Mouse (Mus musculus) heart, postnatal 14 days (tissue): ENCODE measurements around the gene Atp2a1. TPM values are rescaled to one million over a fixed set of nuclear protein-coding genes. Genes with fewer than 3 reads are reported as not detected.
A peak's percentile ranks its signal among the peaks of the same experiment; 100 is the strongest.

Source experiments
- DNase-seq, 2 experiments: peaks; one replicate each; pipeline ENCODE4 v3.0.0; 2021 to 2022
- intact Hi-C: fragments of 180-260 bp; cut with DNase I; formaldehyde crosslinking; loops from one replicate; pipeline ENCODE4 v1.15.1; 2025
- total RNA-seq, 2 experiments: library from RNA; stranded (reverse); gene quantifications; 2 replicates each; pipeline ENCODE4 v1.2.3; 2021

Atp2a1 gene
- total RNA-seq, 2 experiments from 2014 or later, result 0.48 to 0.49 TPM

- no peak for DNase-seq
- intact Hi-C loops, result loop anchor here (5.0 kb wide), 1 partner anchor 37 kb away; no protein-coding TSS in a partner anchor
Observed at GRCm38 (mm10) chr7:126474486-126474955, 11.6 kb upstream of the Atp2a1 start.

GRCm38 (mm10) chr7:126473470-126474086 is 10.7 kb upstream of the Atp2a1 start:
- DNase-seq, result no peak
- intact Hi-C loops, result loop anchor here (5.0 kb wide), 1 partner anchor 36 kb away; no protein-coding TSS in a partner anchor

- intact Hi-C loops, result loop anchor here (5.0 kb wide), 1 partner anchor 35 kb away; no protein-coding TSS in a partner anchor
- no peak for DNase-seq
Observed at GRCm38 (mm10) chr7:126472713-126473112, 9.8 kb upstream of the Atp2a1 start.

- no peak for DNase-seq
- intact Hi-C loops, result loop anchor here (5.0 kb wide), 1 partner anchor 35 kb away; no protein-coding TSS in a partner anchor
Observed at GRCm38 (mm10) chr7:126472306-126472705, 9.4 kb upstream of the Atp2a1 start.

- no peak for DNase-seq
- intact Hi-C loops, result loop anchor here (5.0 kb wide), 1 partner anchor 35 kb away; no protein-coding TSS in a partner anchor
Observed at GRCm38 (mm10) chr7:126471853-126472252, 8.9 kb upstream of the Atp2a1 start.

GRCm38 (mm10) chr7:126471361-126471760 is 8.5 kb upstream of the Atp2a1 start:
- no peak for DNase-seq
- intact Hi-C loops, result loop anchor here (5.0 kb wide), 1 partner anchor 34 kb away; no protein-coding TSS in a partner anchor

GRCm38 (mm10) chr7:126470077-126470476 is 7.2 kb upstream of the Atp2a1 start:
- DNase-seq, result no peak
- intact Hi-C loops, result loop anchor here (5.0 kb wide), 1 partner anchor 33 kb away; no protein-coding TSS in a partner anchor

- intact Hi-C loops, result loop anchor here (5.0 kb wide), 1 partner anchor 71 kb away; the partner anchor contains the start of gene Nfatc2ip
- DNase-seq, result no peak
Observed at GRCm38 (mm10) chr7:126467834-126468627, 5.1 kb upstream of the Atp2a1 start.

- intact Hi-C loops, result loop anchor here (5.0 kb wide), 1 partner anchor 70 kb away; the partner anchor contains the start of gene Nfatc2ip
Observed at GRCm38 (mm10) chr7:126467271-126467670, 4.4 kb upstream of the Atp2a1 start.

GRCm38 (mm10) chr7:126466707-126467106 is 3.8 kb upstream of the Atp2a1 start:
- intact Hi-C loops, result loop anchor here (5.0 kb wide), 1 partner anchor 69 kb away; the partner anchor contains the start of gene Nfatc2ip

More at GRCm38 (mm10) chr7:126467271-126467670, 4.4 kb upstream of the Atp2a1 start:
- peak; percentile 44 to 69 for DNase-seq

GRCm38 (mm10) chr7:126466116-126466515 is 3.2 kb upstream of the Atp2a1 start:
- DNase-seq, result no peak
- intact Hi-C loops, result loop anchor here (5.0 kb wide), 1 partner anchor 69 kb away; the partner anchor contains the start of gene Nfatc2ip

More at GRCm38 (mm10) chr7:126466707-126467106, 3.8 kb upstream of the Atp2a1 start:
- no peak for DNase-seq

GRCm38 (mm10) chr7:126465246-126466030 is 2.5 kb upstream of the Atp2a1 start:
- peak in 1 of 2 experiments; percentile 45 for DNase-seq
- intact Hi-C loops, result loop anchor here (5.0 kb wide), 1 partner anchor 68 kb away; the partner anchor contains the start of gene Nfatc2ip

- peak; percentile 32 to 59 for DNase-seq
- intact Hi-C loops, result loop anchor here (5.0 kb wide), 1 partner anchor 68 kb away; the partner anchor contains the start of gene Nfatc2ip
Observed at GRCm38 (mm10) chr7:126464836-126465235, 1.9 kb upstream of the Atp2a1 start.

- DNase-seq, result peak; percentile 39 to 41
- intact Hi-C loops, result no loop called here
Observed at GRCm38 (mm10) chr7:126464121-126464520, 1.2 kb upstream of the Atp2a1 start.

GRCm38 (mm10) chr7:126463547-126463946 is 639 bp upstream of the Atp2a1 start:
- DNase-seq, result no peak
- intact Hi-C loops, result no loop called here

GRCm38 (mm10) chr7:126461626-126462025 is 1.3 kb downstream of the Atp2a1 start:
- no peak for DNase-seq
- intact Hi-C loops, result no loop called here

- intact Hi-C loops, result no loop called here
- DNase-seq, result no peak
Observed at GRCm38 (mm10) chr7:126460623-126461399, 2.1 kb downstream of the Atp2a1 start.

- intact Hi-C loops, result no loop called here
Observed at GRCm38 (mm10) chr7:126458844-126459618, 3.9 kb downstream of the Atp2a1 start.

More at GRCm38 (mm10) chr7:126458844-126459618, 3.9 kb downstream of the Atp2a1 start:
- no peak for DNase-seq
